Mouse (Mus musculus): Measurements from ENCODE around the gene Nme9. TPM values are rescaled to one million over a fixed set of nuclear protein-coding genes. Genes with fewer than 3 reads are reported as not detected.

The Nme9 gene
- not detected for total RNA-seq (2021)
- long read RNA-seq, experiment 1, result 0 reads
- long read RNA-seq, experiment 2, result 0 reads

DNA sequence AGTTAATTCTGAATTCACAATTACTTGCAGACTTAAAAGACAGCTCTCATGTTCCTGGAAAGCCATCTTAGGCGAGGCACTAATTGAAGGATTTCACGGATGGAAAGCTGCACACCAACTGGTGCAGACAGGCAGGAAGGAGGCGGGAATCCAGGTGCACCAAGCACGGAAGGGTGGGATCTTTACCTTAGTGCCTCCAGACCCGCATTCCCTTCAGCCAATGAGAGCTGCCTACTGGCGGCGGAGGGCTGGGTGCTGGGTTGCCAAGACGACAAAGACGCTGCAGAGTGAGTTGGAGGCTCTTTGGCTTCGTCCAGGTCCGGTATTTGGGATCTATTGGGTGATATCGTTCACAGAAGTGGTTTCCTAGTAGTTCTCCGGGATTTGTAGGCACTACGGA, at the start of gene Nme9:
Nme9 (plus strand) TSS at position 315 of the 400 bp plus-strand sequence.
- DNase-seq (ENCODE audit: low spot score in 2 of 2), result no peak

DNA sequence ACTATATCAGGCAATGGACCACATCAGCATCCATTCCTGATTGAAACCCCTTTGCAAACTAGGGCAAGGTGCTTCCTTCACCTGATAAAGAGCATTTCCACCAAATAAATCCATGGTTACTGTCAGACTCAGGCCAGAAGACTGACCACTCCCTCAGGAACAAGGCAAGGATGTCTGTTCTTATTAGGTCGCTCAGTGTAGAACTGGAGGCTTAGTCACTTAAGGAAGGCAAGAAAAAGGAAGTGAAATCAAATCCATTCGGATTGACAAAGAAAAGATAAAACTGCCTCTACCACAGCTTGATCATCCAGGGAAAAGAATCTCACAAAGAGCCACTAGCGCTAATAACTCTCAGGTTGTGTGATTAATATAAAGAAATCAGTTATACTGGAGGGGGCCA, 42.0 kb upstream of the Nme9 start:
- no peak for DNase-seq (ENCODE audit: low spot score in 2 of 2)

DNA sequence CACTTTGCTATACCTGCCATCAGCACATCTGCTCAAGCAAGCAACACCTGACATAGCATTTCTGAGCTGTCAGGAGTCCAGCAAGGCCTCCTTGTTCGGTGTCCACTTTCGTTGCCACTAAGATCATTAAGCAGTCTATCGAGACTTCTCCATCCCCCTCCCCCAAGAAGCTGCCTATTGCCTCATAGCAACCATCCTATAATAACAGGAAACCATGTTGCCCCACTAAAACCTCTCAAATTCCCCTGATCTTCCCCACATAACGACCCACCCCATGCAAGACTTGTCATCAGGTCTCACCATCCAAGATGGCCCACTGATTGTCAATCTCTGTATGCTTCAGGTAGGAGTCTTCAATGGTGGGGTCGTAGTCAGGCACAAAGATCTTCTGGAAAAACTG, 40.2 kb upstream of the Nme9 start:
- no peak for DNase-seq (ENCODE audit: low spot score in 2 of 2)

DNA sequence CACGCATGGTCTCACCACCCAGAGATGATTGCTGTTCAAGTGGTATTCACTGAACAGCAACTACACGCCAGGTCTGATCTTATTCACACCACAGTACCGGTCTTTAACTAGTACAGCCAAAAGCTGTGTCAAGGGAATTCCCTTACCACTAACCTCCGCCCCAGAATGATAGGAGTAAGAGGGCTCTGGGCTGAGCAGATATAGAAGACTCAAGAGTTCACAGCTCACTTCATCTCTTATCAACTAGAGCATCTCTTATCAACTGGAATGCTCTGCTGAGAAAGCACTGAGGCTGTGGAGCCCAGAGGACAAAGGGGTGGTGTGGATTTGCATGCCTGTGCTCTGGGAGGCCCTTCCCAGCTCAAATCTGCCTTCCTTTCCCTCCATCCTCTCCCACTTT, 39.5 kb upstream of the Nme9 start:
- DNase-seq (ENCODE audit: low spot score in 2 of 2), result no peak

DNA sequence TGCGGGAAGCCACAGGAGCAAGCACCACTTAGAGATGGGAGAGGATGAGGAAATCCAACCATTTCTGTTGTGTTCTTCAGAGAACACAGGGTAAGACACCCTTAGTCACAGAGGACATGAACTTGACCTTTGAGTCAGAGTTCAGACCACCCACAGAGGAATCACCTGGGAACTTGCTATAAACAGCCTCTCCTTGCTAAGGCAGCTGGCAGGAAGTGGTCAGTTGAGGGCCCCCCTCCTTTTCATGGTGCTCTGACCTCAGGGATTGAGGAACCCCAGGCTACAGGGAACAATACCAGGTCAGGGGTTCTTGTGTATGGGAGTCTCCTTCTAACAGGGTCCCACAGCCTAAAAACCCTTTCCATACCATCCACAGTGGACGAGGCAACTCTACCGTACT, 34.5 kb upstream of the Nme9 start:
- no peak for DNase-seq (ENCODE audit: low spot score in 2 of 2)

DNA sequence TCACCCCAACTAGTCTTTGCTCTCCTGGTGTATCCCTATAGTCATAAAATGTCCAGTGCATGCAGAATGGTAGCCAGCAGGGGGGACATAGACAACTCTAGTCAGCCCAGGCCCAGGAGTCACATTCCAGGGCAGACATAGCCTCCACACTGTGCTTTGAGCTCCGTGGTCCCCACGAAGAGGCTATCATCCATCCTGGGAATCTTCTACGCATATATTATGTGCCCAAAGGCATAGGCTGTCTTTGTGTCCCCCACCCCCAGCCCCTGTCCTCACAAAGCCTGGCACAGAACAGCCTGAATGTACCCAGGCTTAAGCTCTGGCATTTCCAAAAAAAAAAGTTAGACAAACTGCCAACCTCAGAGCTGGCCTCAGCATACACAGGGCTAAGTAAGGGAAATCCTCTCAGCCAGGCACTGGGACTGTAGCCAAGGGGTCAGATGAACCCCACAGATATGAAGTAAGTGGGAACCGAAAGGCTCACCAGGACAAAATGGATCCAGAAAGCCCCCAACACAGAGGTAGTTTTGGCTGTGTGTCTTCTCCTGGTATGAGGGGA, 33.9 kb upstream of the Nme9 start:
- peak in 1 of 2 experiments; percentile 28 for DNase-seq (ENCODE audit: low spot score in 2 of 2)

DNA sequence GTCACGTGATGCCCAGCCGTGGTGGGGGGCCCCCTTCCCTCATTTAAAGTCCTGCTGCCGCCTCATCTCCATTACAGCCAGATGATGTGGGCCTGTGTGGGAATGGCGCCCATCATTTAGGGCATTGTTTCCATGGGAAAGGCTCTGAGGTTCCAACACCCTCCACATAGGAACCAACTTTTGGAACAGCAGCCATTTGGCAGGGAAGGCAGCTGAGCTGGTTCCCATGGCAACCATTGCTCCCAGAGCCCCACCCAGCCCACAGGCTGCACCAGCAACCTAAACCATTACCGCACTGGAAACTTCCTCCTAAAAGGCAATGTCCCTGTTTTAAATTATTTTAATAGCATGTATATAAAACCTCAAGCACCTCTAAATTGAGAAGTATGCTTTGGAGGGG, 32.9 kb upstream of the Nme9 start:
- peak; percentile 62 to 68 for DNase-seq (ENCODE audit: low spot score in 2 of 2)

DNA sequence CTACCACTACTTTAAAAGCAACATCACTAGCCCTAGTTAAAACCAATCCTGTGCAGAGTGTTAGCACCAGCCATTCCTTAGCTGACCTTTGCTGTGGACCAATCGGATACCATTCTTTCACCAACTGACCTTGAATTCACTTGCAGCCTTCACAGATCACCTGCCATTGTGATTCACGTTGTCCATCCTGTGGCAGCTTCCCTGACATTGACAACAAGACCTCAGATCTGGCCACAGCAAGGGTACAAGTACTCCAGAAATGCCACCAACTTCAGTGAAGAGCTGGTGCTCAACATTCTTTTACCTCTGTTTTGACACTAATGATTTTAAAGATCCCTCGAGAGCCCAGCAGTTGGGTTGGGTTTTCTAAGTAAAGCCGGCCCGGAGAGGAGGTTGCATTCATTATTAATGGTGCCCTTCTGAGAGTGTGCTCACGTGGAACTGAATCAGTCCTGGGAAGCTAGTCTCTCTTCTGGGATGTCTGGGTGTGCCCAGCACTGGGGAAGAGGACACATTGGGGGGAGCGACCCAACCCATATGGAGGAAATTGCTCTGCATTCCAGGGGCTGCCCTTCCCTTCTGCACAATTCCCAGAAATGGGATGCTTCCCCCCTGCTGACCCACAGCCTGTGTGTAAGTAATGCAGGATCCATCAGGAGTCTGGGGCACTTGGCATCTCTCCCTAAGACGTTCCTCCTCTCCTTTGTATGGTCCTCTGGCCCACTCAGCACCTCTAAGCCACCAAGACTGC, 31.1 kb upstream of the Nme9 start:
- DNase-seq (ENCODE audit: low spot score in 2 of 2), result no peak

DNA sequence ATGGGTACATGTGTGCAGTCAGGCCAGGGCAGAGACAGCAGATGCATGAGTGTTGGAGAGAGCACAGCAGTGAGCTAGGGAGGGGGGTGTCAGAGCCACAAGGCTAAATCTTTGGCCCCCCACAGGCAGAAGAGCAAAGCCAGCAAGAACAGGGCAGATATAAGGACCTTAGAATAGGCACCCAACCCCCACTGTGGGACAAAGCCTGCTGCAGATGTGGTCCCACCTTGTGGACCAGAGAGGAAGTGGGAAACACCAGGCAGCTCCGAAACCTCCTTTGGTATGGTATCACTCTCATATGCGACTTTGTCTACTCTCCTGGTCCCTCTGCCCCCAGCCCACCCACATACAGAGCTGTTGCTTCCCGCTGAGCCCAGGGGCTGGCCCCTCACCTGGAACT, 29.4 kb upstream of the Nme9 start:
- DNase-seq (ENCODE audit: low spot score in 2 of 2), result no peak

DNA sequence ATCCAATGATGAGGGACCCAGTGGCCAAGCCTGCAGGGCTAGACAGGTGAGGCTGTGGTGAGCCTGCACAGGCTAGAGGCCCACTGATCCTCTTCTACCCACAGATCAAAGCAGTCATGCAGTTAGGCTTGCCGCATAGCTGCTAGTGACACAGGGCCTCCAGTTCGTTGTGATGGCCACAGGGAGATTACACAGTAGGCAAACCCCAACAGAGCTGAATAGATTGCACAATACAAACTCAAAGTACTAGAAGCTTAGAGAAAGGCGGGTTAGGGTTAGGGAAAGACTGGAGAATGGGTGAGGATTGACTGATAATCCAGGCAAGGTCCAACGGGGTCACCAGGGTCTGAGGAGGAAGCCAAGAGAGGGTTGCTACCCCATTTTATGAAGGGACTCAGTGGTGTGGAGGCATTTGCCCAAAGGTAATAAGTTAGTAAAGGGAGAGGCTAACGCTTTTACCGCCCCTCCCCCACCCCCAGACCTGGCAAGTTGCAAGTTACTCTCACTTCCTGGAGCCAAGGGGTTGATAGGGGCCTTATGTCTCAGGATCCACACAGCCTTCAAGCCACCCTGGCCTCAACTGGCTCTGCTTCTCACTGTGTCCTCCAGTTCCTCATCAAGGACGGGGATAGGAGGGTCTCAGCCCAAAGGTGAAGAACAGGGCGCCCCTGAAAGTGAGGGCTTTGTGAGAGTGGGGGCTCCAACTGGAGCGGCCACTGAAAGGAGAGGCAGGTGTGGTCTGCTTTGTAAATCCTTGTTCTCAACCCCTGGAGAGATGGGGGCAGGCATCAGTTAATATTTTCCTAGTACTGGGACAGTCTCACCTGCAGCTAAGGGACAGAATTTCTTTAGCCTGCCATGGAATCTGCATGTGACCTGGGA, 27.3 kb upstream of the Nme9 start:
- no peak for DNase-seq (ENCODE audit: low spot score in 2 of 2)

DNA sequence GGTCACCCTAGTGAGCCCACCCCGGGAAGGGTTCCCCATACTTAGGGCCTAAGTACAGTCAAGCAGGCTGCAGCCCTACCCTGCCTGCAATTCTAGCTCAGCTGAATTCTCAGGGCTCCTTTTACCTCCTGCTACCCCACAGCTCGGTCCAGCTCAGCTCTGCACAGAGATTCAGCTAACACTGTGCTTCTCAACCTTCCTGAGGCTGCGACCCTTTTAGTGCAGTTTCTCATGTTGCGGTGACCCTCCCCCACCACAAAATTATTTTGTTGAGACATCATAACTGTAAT, 26.8 kb upstream of the Nme9 start:
- no peak for DNase-seq (ENCODE audit: low spot score in 2 of 2)

DNA sequence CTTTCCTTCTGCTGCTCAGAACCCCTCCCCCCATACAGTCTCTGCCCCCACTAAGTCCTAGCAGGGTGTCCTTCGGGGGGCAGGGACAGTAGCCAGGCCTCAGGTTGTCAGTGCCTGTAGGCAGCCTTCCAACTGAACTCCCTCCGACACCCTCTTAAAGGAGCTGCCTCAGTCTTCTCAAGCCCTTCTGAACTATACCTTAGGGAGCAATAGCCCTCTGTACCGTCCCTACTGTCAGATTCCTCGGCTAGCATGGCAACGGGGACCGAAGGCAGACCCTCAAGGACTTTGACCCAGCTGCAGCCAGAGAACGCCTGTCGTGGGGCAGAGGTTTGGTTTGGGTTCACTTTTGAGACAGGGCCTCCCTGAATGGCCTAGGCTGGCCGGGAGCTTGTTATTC, 26.0 kb upstream of the Nme9 start:
- no peak for DNase-seq (ENCODE audit: low spot score in 2 of 2)

DNA sequence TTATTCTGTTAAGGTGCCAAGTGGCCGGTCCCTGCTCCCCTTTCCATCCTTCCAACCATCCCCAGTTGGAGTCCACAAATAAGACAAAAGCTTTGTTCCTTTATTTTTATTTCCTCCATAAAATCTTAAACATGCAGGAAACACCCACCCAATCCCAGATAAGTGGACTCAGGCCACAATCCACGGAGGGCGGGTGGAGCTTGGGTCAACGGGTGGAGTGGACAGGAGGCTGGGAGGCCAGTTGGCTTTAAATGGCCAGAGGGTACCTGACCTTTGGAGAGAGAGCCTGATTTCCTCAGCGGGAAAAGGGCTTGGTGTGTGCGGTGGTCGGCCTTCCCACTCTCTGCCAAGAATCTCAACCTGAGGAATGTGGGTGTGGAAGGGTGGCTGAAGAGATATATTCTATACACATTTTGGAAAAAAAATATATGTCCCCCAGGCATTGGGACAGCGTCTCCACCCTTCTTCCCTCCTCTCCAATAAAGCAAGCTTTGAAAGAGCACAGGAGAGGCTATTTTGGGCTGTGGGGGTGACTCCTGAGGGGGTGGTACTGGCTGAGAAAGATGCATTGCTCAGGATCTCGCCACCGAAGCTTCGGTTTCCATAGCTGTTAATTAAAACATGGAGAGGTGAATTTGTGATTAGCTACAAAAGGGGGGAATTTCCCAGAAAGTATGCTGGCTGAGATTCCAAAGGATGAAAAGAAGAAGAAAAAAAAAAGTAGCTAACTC, 22.5 kb upstream of the Nme9 start:
- peak; percentile 68 for DNase-seq (ENCODE audit: low spot score in 2 of 2)

DNA sequence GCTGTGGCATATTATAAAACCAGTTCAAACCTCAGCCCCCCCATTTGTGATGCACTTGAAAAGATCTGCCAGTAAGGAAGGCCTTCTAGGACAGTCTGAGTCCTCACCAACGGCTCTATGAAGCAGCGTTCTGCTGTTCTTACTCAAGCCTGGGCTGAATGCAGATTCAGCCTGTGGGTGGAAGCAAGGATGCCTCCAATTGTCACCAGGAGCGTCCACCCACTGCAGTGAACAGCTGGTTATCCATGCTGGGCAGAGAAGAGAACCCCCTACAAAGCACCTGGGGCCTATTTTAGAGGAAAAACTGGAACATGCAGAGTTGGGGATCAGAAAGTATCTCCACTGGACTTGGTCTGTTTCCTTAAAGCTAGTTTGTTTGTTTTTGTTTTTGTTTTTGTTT, 21.4 kb upstream of the Nme9 start:
- DNase-seq (ENCODE audit: low spot score in 2 of 2), result peak; percentile 69 to 70

DNA sequence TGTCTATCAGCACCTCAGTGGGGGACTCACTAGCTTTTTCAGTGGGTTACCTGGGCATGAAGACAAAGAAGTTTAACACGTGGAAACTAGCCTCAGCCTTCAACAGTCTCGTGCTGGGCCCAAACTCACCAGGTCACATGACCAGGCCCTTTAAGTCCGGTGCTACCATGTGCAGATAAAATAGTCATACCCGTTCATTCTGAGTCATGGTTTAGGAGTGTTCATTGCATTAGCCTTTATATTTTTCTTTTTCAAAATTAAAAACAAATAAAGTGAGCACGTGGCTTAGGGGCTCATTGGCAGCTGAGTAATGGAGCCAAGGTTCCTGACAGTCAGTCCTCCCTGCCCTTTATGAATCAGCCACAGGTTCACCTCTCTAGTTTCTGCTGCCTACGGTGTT, 20.5 kb upstream of the Nme9 start:
- DNase-seq (ENCODE audit: low spot score in 2 of 2), result no peak

DNA sequence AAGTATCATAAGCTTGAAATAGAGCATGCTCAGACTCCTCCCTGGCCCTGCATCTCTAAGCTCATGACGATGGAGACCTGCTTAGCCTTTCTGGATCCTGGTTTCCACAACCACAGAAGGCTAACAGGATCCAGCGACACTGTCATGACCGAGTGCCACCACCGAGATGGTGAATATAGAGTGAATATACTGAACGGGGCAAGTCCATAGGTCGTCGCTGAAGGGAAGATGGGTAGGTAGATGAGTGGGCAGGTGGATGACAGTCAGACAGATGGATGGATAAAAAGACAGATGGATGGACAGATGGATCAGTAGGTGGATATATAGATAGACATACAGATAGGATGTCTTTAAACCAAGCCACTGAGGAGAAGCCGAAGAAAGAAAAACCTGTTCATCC, 19.9 kb upstream of the Nme9 start:
- peak in 1 of 2 experiments; percentile 60 for DNase-seq (ENCODE audit: low spot score in 2 of 2)

DNA sequence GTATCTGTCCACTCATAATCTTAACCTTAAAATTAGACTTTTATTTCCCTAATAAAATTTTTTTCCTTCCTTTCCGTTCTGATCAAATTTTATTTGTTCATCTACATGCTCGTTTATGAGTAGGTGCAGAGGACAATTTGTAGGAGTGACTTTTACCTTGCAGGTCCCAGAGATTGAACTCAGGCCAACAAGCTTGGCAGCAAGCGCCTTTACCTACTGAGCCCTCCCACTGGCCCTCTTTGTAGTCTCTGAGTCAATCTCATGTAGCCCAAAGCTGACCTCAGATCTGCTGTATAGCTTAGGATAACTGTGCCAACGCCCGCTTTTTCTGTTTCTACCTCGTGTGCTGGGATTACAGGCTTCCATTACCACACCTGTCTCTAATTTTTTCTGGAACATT, 19.3 kb upstream of the Nme9 start:
- DNase-seq (ENCODE audit: low spot score in 2 of 2), result no peak

DNA sequence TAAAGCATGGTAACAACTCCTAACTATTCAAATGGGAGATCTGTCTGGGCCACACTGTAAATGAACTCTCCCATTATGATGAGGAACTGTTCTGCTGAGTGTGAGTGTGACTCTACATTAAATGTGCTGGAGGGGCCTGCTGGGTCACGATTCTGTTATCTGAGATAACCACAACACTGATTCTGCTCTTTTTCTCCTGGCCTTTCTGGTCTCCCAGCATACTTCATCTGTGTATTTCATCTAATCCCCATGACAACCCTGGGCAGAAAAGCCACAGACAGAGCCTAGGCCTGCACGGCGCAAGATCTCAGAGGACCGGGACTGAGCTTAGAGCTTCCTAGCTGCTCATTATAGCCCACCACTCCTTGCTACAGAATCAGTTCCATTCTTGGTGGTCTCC, 18.8 kb upstream of the Nme9 start:
- DNase-seq (ENCODE audit: low spot score in 2 of 2), result no peak

DNA sequence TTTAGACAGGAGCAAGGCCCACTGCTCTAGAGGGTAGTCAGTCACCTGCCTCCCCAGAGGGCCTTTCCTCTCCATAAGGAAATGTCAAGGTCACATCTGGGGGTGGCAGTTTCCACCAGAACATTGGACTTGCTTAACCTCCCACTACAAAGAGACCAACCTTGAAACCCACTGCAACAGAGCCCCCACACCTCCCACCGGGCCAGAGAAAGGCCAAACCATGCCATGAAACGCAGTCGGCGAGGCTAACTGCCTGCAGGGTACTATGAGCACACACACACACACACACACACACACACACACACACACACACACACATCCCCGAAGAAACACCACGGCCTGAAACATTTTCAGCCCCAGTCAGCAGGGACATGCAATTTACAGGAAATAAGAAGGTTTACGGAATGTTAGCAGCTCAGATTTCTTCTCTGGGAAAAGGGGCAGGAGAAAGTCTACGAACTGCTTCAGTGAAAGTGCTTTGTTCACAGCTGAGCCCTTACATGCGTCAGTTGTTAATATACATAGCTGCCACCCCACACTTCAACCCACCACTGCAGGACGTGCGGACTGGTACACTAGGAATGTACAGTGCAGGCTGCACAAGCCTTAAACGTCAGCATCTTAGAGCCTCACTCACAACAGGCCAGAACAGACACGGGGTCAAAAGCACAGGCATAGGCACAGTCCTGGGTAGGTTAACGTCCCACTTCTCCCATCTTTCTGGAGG, 16.2 kb upstream of the Nme9 start:
- DNase-seq (ENCODE audit: low spot score in 2 of 2), result peak; percentile 61 to 77

DNA sequence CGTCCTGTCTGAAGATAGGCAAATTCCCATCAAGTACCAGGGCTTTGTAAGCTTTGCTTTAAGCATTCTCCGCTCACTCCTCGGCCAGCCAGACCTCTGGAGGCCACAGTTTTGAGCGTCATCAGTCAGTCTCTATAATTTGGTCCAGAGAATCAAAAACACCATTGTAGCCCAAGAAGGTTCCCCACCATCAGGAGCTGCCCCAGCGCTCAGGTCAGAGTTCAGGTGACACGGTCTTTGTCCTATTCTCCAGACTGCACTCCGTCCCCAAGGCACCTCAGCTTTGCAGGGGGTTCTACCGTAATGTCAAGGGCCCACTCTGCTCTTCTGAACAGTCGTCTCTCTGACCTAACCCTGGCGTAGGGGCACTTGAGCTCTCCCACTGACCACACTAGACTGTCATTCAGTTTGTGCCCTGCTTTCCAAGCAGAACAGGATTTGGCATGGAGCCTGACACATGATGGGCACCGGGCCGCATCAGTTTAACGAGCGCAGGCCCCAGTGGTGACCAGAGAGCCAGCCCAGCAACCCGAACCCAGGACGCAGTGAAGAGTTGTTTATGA, 15.6 kb upstream of the Nme9 start:
- peak in 1 of 2 experiments; percentile 50 for DNase-seq (ENCODE audit: low spot score in 2 of 2)

Measured in left cerebral cortex, adult 18-20 months (tissue).